Comparison of ENCODE assay signal across 8 mouse cellular contexts in the genomic region with DNA sequence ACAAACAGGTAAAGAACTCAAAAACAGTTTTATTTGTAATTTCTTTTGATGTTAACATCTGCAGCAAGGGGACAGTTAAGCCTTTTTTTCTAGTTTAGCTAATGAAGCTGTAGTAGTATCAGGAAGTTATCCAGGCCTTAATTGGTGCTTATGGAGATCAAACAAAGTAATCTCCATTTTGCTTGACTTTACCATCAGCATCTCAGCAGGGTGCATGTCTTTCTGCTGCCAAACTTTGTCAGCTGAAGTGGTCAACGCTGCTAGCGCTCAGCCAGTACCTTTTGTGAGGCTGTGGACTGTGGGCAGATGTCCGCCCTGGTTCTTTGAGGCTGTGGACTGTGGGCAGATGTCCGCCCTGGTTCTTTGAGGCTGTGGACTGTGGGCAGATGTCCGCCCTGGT.
"Had no signal": no experiment of that assay in that cellular context is flagged by ENCODE, and none has a peak within 500 bp of the region (broad histone marks: within the 10 kb centered on the region; RNA-seq: fewer than 3 reads in every experiment).

No protein-coding gene starts in this region.

- DNase-seq: liver, postnatal 0 days; lung, adult 2 months; lung, postnatal 14 days; lung, postnatal 36 days; right cerebral cortex, postnatal 14 days; thymus, adult 2 months; thymus, postnatal 25 days; thymus, postnatal 4 days had no signal
